Mouse (Mus musculus) liver, adult 2 months (tissue): Measurements from ENCODE around the gene Hsp90ab1. TPM values are rescaled to one million over a fixed set of nuclear protein-coding genes. Genes with fewer than 3 reads are reported as not detected.

ENCODE experiments used
- DNase-seq: peaks from one replicate; pipeline ENCODE4 v3.0.0-alpha.2; 2011; ENCODE audit warnings: low read depth, low spot score; ENCODE audit errors: extremely low read depth
- H3K27ac ChIP-seq: fragments of 200-500 bp; replicated peaks from 2 replicates; pipeline ENCODE4 v1.5.1; 2012; ENCODE audit warnings: low read depth, mild to moderate bottlenecking, control low read depth, inconsistent platforms, low read length; ENCODE audit not compliant: insufficient read depth
- H3K27me3 ChIP-seq: fragments of 200-500 bp; 2 replicates; pipeline ENCODE4 v1.6.1; 2012; ENCODE audit warnings: mild to moderate bottlenecking, moderate library complexity, low read length, inconsistent platforms; ENCODE audit not compliant: control insufficient read depth, insufficient read depth
- H3K36me3 ChIP-seq: fragments of 200-500 bp; 2 replicates; pipeline ENCODE4 v1.6.1; 2012; ENCODE audit warnings: low read length, inconsistent platforms; ENCODE audit not compliant: control insufficient read depth, insufficient read depth
- H3K4me1 ChIP-seq: fragments of 200-500 bp; 2 replicates; pipeline ENCODE4 v1.6.1; 2011; ENCODE audit warnings: low read length; ENCODE audit not compliant: control insufficient read depth, insufficient read depth
- H3K4me3 ChIP-seq: fragments of 200-500 bp; 2 replicates; pipeline ENCODE4 v1.5.1; 2011; ENCODE audit warnings: low read depth, mild to moderate bottlenecking, control low read depth, low read length, moderate library complexity; ENCODE audit not compliant: insufficient read depth
- H3K79me2 ChIP-seq: fragments of 200-500 bp; 2 replicates; pipeline ENCODE4 v1.6.1; 2012; ENCODE audit warnings: inconsistent platforms, mild to moderate bottlenecking, low read length, moderate library complexity; ENCODE audit not compliant: control insufficient read depth, insufficient read depth
- H3K9ac ChIP-seq: fragments of 200-500 bp; 2 replicates; pipeline ENCODE4 v1.6.1; 2012; ENCODE audit warnings: low read depth, mild to moderate bottlenecking, control low read depth, inconsistent platforms, low read length
- CTCF ChIP-seq: fragments of 200-500 bp; IDR thresholded peaks from 2 replicates; pipeline ENCODE4 v1.5.1; 2011; ENCODE audit warnings: low read depth, low read length, control low read depth
- POLR2A ChIP-seq: fragments of 200-500 bp; IDR thresholded peaks from 2 replicates; pipeline ENCODE4 v1.6.1; 2011; ENCODE audit warnings: low read length, control low read depth; ENCODE audit not compliant: insufficient read depth; ENCODE audit errors: extremely low read depth
- WGBS: fragments of 180-500 bp; shearing (Covaris S2); methylation state at CpG from one replicate; pipeline ENCODE4 v1.1.7; 2018; 5-methylcytosine and 5-hydroxymethylcytosine counted together
- polyA plus RNA-seq: library from polyadenylated mRNA; depleted of rRNA; stranded (reverse); fragments of >200 nt; gene quantifications from 2 replicates; pipeline ENCODE4 v1.2.3, GENCODE M21; 2012; rRNA removed
- total RNA-seq: library from RNA; depleted of rRNA; stranded (reverse); fragments of >200 nt; gene quantifications from 2 replicates; pipeline ENCODE4 v1.2.3, GENCODE M21; 2014; rRNA removed

Hsp90ab1 gene
- total and polyA plus RNA-seq, 2 experiments: 226 to 248 TPM

- TF ChIP-seq CTCF (no peak), POLR2A (no peak)
- no peak for DNase-seq
- Histone ChIP-seq H3K36me3 (no peaks in the 10 kb centered on the region), H3K9ac (no peak overlapping the region), H3K27me3 (no peaks in the 10 kb centered on the region; the same call in 1 of the 2 replicates), H3K4me3 (no peak overlapping the region), H3K27ac (no peak overlapping the region), H3K79me2 (no peaks in the 10 kb centered on the region), H3K4me1 (peaks cover 3% of the 10 kb centered on the region)
- whole genome bisulfite sequencing: 92% methylated on average over 12 of the region's 12 CpGs
Observed at GRCm38 (mm10) chr17:45518766-45519475, 54.1 kb downstream of the Hsp90ab1 start.

Other genes with a start within 250 kb of the Hsp90ab1 start
- 14.8 and 15.5 TPM in 2 replicates for gene Cdc5l, start 139.5 kb downstream of the Hsp90ab1 start, total RNA-seq
- 2.6 and 3.5 TPM in 2 replicates for gene Cdc5l, start 139.5 kb downstream of the Hsp90ab1 start, polyA plus RNA-seq
- gene Spats1, start 97.9 kb downstream of the Hsp90ab1 start, total RNA-seq: not detected in 2 replicates
- gene Spats1, start 97.9 kb downstream of the Hsp90ab1 start, polyA plus RNA-seq: not detected in 2 replicates
- gene Aars2, start 66.4 kb downstream of the Hsp90ab1 start, total RNA-seq: 10.6 and 11.6 TPM in 2 replicates
- gene Aars2, start 66.4 kb downstream of the Hsp90ab1 start, polyA plus RNA-seq: 18.9 and 21.4 TPM in 2 replicates
- not detected in 2 replicates for gene Tcte1, start 49.8 kb downstream of the Hsp90ab1 start, total RNA-seq
- gene Tcte1, start 49.8 kb downstream of the Hsp90ab1 start, polyA plus RNA-seq: not detected in 2 replicates
- gene Tmem151b, start 23.6 kb downstream of the Hsp90ab1 start, total RNA-seq: under 0.01 TPM in 1 of 2 replicates, not detected in the other
- gene Tmem151b, start 23.6 kb downstream of the Hsp90ab1 start, polyA plus RNA-seq: 0.01 TPM in 1 of 2 replicates, not detected in the other
- gene Nfkbie, start 17.6 kb downstream of the Hsp90ab1 start, total RNA-seq: 1.6 and 1.9 TPM in 2 replicates
- 2.0 and 3.0 TPM in 2 replicates for gene Nfkbie, start 17.6 kb downstream of the Hsp90ab1 start, polyA plus RNA-seq
- 43.0 and 45.9 TPM in 2 replicates for gene Slc35b2, start 9.4 kb downstream of the Hsp90ab1 start, total RNA-seq
- gene Slc35b2, start 9.4 kb downstream of the Hsp90ab1 start, polyA plus RNA-seq: 69.7 and 73.0 TPM in 2 replicates
- 220 and 240 TPM in 2 replicates for gene Slc29a1, start 26.3 kb upstream of the Hsp90ab1 start, total RNA-seq
- 618 and 693 TPM in 2 replicates for gene Slc29a1, start 26.3 kb upstream of the Hsp90ab1 start, polyA plus RNA-seq
- gene Mymx, start 28.8 kb upstream of the Hsp90ab1 start, total RNA-seq: not detected in 2 replicates
- gene Mymx, start 28.8 kb upstream of the Hsp90ab1 start, polyA plus RNA-seq: not detected in 2 replicates
- gene Capn11, start 86.1 kb upstream of the Hsp90ab1 start, total RNA-seq: 0.13 TPM in 1 of 2 replicates, not detected in the other
- 0.02 TPM in 1 of 2 replicates, not detected in the other for gene Capn11, start 86.1 kb upstream of the Hsp90ab1 start, polyA plus RNA-seq
- gene Mrpl14, start 113.1 kb upstream of the Hsp90ab1 start, total RNA-seq: 86.3 and 111 TPM in 2 replicates
- 224 and 259 TPM in 2 replicates for gene Mrpl14, start 113.1 kb upstream of the Hsp90ab1 start, polyA plus RNA-seq
- 23.0 and 35.4 TPM in 2 replicates for gene Tmem63b, start 113.6 kb upstream of the Hsp90ab1 start, total RNA-seq
- gene Tmem63b, start 113.6 kb upstream of the Hsp90ab1 start, polyA plus RNA-seq: 98.6 and 99.2 TPM in 2 replicates
- not detected in 2 replicates for gene 1600014C23Rik, start 160.6 kb upstream of the Hsp90ab1 start, total RNA-seq
- not detected in 2 replicates for gene 1600014C23Rik, start 160.6 kb upstream of the Hsp90ab1 start, polyA plus RNA-seq